ENCODE assay signal across 29 mouse cellular contexts in genomic region chr17:46306956-46307355, GRCm38 (mm10). TPM values are rescaled to one million over a fixed set of nuclear protein-coding genes. Genes with fewer than 3 reads are reported as not detected.
"Had no signal": no experiment of that assay in that cellular context is flagged by ENCODE, and none has a peak within 500 bp of the region (broad histone marks: within the 10 kb centered on the region; RNA-seq: fewer than 3 reads in every experiment).

No protein-coding gene starts in this region.

- H3K27ac ChIP-seq: embryonic facial prominence, embryonic 12.5 days; embryonic facial prominence, embryonic 15.5 days; forebrain, embryonic 10.5 days; forebrain, embryonic 12.5 days; forebrain, embryonic 13.5 days; forebrain, embryonic 15.5 days; gastrocnemius, adult 2 months had no signal

- H3K4me3 ChIP-seq: embryonic facial prominence, embryonic 12.5 days; embryonic facial prominence, embryonic 15.5 days; erythroblast, embryonic 14.5 days; forebrain, embryonic 10.5 days; forebrain, embryonic 12.5 days; forebrain, embryonic 13.5 days; forebrain, embryonic 15.5 days; gastrocnemius, adult 2 months had no signal

- DNase-seq: cerebellum, adult 18-20 months; cerebellum, adult 2 months; cerebellum, adult 8-10 months; cerebellum, adult 9-10 months; cerebellum, adult 9-11 months; cerebellum, postnatal 10 days; cerebellum, postnatal 14 days; cerebellum, postnatal 25 days; cerebellum, postnatal 36 days; embryo, embryonic 11 days; forebrain, postnatal 0 days; gastrocnemius, adult 2 months; gastrocnemius, postnatal 10 days; gastrocnemius, postnatal 14 days; gastrocnemius, postnatal 25 days; gastrocnemius, postnatal 36 days; heart, adult 18-20 months had no signal

- H3K36me3 ChIP-seq: forebrain, embryonic 12.5 days had no signal

- H3K9me3 ChIP-seq: embryonic facial prominence, embryonic 12.5 days; embryonic facial prominence, embryonic 15.5 days; forebrain, embryonic 10.5 days; forebrain, embryonic 12.5 days; forebrain, embryonic 13.5 days; forebrain, embryonic 15.5 days had no signal

- ATAC-seq: forebrain, embryonic 13.5 days; forebrain, embryonic 14.5 days; forebrain, embryonic 15.5 days; forebrain, embryonic 16.5 days; forebrain, postnatal 0 days had no signal

- H3K27me3 ChIP-seq: embryonic facial prominence, embryonic 12.5 days; embryonic facial prominence, embryonic 15.5 days; forebrain, embryonic 12.5 days; forebrain, embryonic 13.5 days; forebrain, embryonic 15.5 days had no signal

- H3K9ac ChIP-seq: embryonic facial prominence, embryonic 12.5 days; embryonic facial prominence, embryonic 15.5 days; forebrain, embryonic 12.5 days; forebrain, embryonic 13.5 days; forebrain, embryonic 15.5 days; forebrain, postnatal 0 days had no signal

- H3K4me1 ChIP-seq: embryonic facial prominence, embryonic 12.5 days; embryonic facial prominence, embryonic 15.5 days; forebrain, embryonic 12.5 days; forebrain, embryonic 13.5 days; forebrain, embryonic 15.5 days had no signal

- H3K4me2 ChIP-seq: embryonic facial prominence, embryonic 12.5 days; embryonic facial prominence, embryonic 15.5 days; forebrain, embryonic 12.5 days; forebrain, embryonic 13.5 days; forebrain, embryonic 15.5 days had no signal

RNA-seq across cellular contexts. Expression of gene Dlk2, which starts 9.7 kb away (rescaled TPM):
- total RNA-seq: gastrocnemius, adult 18-20 months; gastrocnemius, adult 2 months had no signal
- polyA plus RNA-seq: erythroblast, embryonic 14.5 days had no signal

RNA-seq across cellular contexts. Expression of gene Lrrc73, which starts 53.6 kb away (rescaled TPM):
- total RNA-seq: common myeloid progenitor, adult 5-6 weeks; gastrocnemius, adult 8-10 months had no signal
